Mouse (Mus musculus): ENCODE results near the gene Sppl2c.

DNA sequence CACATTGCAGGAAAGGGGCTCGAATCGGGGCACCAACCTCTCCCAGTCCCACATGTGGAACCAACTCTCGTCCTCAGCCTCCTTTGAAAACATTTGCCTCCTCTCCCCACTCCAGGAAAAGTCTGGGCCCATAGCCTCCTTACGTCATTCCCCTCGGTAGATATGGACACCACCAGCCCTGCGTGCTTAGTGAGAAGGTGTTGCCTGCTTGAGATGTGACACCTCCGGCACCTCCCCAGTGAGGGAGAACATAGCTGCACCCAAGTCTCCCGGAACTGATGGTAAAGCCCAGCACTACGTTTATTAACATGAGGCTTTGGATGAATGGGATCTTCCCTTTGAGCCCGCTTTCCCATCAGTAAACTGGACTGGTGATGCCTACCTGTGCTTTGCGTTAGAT is 9.3 kb downstream of the Sppl2c start:
- no peak for TF ChIP-seq EP300 (IDR thresholded peaks at IDR 0.05; ENCODE audit: low read depth)
- no peak for TF ChIP-seq CTCF (IDR thresholded peaks at IDR 0.05; ENCODE audit: low read depth)

Measured in heart, postnatal 0 days (tissue).